Mouse (Mus musculus) thymus, postnatal 0 days (tissue): Measurements from ENCODE around the gene Tab1. TPM values are rescaled to one million over a fixed set of nuclear protein-coding genes. Genes with fewer than 3 reads are reported as not detected.
"Not testable (repeated sequence)": the region's sequence is repeated elsewhere in the genome, so short reads cannot be mapped to it uniquely, and the experiment has no call there.

Source experiments
- DNase-seq: peaks from one replicate; pipeline ENCODE4 v3.0.0-alpha.2; 2015; ENCODE audit warnings: low spot score
- polyA plus RNA-seq: library from polyadenylated mRNA; unstranded; fragments of >200 nt; fragmentation: Nextera tagmentation; extraction: Ambion mirVana; gene quantifications from 2 replicates; pipeline ENCODE4 v1.2.1, GENCODE M21; 2015

Gene Tab1
- polyA plus RNA-seq, 1 experiment from 2014 or later, result 38.2 TPM

DNA sequence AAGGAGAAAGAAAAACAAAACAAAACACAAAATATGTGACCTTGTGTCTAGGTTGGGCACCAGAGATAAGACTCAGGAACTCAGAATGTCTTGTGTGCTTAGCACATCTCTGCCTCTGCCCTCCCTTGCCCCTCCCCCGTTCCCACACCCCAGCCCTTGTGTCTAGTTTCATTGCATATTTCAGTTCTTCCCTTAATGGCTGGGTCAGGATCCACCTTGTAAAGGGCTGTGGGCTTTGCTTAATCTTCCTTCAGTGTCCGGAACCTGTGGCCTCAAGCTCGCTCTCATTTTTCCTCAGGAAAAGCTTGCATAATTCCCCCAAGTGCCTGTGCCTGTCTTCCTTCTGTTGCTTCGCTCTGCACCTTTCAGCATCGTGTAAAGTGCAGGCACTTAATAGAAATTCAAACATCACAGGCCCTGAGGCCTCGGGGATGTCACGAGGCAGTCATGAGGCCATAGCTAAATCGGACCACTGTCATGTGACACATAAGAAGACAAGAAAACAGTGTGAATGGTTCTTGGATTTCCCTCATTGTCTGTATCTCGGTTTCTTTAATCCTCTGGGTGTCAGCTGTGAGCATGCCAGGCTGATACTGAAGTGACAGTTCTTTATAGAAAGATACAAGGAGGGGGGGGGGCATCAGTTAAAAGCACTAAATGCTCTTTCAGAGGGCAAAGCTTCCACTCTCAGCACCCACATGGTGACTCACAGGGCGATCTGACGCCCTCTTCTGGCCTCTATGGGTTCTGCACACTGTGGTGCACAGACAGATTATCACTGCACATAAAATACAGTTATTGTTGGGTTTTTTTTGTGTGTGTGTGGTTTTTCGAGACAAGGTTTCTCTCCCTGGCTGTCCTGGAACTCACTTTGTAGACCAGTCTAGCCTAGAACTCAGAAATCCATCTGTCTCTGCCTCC lies 27.2 kb upstream of the Tab1 start:
- no peak for DNase-seq

- no peak for DNase-seq
Observed at GRCm38 (mm10) chr15:80107143-80107542, 25.8 kb upstream of the Tab1 start.

GRCm38 (mm10) chr15:80107575-80107974 lies 25.4 kb upstream of the Tab1 start:
- DNase-seq, result no peak

DNA sequence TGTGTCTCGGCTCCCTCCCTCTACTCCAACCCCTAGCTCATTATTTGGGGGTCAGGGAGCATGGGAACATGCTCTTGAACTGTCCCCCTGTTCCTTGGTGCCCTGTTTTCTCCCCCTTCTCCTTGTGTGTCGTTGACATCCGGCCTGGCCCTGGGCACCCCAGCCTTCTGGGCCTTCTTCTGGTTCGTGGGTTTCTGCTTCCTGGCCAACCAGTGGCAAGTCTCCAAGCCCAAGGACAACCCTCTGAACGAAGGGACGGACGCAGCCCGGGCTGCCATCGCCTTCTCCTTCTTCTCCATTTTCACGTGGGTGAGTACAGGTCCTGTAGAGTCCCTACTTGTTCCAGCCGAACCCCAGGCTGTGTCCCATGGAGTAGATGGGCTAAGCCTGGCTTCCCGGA lies 21.5 kb upstream of the Tab1 start:
- no peak for DNase-seq

DNA sequence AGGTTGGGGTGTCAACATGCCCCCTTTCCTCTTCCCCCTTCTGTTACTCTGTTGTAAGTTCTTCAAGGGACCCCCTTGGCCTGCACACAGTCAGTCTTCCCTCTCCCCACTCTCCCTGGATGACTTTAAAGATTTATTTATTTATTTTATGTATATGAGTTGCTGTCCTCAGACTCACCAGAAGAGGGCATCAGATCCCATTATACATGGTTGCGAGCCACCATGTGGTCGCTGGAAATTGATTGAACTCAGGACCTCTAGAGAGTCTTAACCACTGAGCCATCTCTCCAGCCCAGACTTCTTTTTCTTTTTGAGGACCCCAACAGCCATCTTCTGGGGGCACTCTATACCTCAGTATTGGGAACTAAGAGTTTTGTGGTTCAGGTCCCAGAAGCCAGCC lies 20.4 kb upstream of the Tab1 start:
- peak; percentile 36 for DNase-seq

DNA sequence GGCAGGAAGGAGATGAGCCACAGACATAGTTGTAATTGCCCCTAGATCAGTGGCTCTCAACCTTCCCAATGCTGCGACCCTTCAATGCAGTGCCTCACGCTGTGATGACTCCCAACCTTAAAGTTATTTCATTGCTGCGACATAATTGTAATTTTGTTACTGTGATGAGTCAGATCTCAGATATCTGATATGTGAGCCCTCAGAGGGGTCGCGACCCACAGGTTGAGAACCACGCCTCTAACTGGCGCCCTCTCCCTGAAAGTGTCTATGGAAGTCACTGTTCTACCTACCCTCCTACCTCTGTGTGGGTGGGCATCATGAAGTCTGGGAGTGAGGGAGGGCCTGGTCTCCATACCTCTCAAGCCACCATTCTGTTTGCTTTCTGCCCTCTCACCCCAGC lies 18.5 kb upstream of the Tab1 start:
- no peak for DNase-seq

DNA sequence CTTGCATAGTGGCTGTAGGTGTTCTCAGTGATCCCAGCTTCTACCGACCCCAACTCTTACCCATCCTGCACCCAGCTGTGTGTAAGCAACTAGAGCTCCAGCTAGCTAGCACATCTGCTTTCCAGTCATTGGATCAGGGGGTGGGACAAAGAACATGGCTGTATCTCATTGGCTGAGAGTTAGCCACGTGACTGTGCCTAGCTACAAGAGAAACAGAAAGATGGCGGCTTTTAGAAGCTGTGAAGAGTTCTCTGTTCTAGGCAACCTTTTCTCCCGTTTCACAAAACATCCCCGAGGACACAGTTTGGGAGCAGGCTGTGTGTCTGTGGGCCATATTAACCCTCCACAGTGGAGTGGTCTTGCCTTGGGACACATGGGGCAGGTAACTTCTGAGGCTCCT lies 17.7 kb upstream of the Tab1 start:
- no peak for DNase-seq

DNA sequence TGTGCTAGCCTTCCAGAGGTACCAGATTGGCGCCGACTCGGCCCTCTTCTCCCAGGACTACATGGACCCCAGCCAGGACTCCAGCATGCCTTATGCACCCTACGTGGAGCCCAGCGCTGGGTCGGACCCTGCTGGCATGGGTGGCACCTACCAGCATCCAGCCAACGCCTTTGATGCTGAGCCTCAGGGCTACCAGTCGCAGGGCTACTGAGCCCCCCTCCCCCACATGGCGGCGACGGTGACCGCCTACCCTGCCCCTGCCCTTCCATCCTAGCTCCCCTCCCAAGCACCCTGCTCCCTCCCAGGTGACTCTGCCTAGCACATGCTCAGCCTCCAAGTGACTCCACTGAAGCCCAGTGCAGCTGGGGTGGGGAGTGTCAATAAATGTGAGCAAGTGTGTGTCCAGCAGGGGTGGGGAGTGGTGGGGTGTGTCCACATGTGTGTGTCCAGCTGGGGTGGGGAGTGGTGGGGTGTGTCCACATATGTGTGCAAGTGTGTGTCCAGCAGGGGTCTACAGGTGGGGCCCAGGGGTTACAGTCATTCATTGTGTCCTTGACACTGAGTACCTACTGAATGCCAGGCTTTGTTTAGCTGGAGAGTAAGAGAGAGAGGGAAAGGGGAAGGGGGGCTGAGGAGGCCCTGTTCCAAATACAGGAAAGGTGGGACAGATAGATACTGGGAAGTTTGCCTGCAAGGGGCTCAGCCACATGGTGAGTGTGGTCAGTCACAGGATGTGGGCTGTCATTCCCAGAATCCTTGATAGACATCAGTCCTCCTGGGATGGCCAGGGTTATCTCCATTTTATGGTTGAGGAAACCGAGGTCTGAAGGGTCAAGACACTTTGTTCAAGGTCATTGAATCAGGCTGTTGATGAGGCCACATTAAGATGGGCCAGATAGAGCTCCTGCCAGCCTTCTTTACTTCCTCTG lies 16.8 kb upstream of the Tab1 start:
- DNase-seq, result no peak

DNA sequence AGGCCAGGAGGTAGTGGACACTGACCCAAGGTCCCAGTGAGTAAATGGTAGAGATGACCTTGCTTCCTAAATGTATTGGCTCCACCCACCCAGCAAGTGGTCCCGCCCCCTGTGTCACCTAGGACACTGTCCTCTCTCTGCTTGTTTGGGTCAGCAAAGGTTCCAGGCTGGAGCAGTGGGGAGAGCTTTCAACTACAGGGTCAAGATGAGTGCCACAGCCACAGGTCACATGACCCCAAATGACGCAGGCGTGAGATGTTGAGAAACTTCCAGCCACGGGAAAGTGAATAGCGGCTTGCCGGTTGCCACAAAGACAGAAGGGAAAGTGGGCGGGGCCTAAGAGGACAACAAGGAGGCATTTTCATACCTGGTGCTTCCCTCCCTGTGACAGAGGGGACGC lies 15.8 kb upstream of the Tab1 start:
- no peak for DNase-seq

DNA sequence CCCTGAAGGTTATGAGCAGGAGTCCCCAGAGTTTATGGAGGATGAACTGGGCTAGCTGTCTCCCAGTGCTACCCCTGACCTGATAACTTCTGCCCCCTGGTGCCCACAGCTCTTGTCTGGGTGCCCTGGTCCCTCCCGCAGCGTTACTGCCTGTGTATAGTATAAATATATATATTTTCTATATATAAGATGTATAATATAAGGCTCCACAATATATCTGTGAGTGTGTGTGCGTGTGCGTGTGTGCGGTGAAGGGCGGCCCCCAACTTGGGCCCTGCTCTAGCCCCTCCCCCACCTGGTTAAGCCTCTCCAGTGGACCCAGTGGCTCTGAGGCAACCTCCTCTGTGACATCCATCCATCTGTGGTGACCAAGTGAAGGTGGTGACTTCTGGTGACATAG lies 13.9 kb upstream of the Tab1 start:
- no peak for DNase-seq

GRCm38 (mm10) chr15:80121721-80122325 lies 11.1 kb upstream of the Tab1 start:
- DNase-seq, result no peak

DNA sequence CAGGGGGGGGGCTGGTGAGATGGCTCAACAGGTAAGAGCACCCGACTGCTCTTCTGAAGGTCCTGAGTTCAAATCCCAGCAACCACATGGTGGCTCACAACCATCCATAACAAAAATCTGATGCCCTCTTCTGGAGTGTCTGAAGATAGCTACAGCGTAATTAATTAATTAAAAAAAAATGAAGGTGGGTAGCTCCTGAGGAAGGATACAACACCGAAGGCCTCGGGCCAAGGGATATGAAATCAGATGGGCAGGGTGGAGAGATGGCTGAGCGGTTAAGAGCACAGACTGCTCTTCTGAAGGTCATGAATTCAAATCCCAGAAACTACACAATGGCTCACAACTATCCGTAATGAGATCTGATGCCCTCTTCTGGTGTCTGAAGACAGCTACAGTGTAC lies 10.5 kb upstream of the Tab1 start:
- not testable (repeated sequence) for DNase-seq

DNA sequence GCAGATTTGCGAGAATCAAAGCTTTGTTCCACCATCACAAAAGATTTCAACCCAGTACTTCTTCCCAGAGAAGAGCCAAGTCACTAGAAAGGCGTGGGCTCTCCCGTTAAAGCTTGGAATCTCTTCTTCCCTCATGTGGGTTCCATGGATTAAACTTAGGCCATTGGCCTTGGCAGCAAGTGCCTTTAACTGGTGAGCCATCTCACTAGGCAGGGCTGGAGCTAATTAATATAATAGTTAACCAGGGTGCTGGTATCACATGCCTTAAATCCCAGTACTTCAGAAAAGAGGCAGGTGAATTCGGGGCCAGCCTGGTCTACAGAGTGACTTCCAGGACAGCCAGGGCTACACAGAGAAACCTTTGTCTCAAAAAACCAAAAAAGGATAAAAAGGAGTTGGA lies 8.3 kb upstream of the Tab1 start:
- no peak for DNase-seq

DNA sequence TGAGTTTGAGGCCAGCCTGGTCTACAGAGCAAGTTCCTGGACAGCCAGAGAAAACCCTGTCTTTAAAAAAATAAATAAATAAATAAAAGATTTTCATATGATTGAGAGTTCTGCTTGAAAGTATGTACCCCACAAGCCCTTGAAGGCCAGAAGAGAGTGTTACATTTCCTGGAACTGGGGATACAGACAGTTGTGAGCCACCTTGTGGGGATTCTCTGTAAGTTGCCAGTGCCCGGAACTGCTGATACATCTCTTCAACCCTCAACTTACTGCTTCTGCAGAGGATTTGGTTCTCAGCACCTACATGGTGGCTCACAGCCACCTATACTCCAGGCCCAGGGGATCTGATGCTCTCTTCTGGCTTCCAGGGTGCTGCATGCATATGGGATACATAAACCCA lies 5.7 kb upstream of the Tab1 start:
- DNase-seq, result peak; percentile 56

DNA sequence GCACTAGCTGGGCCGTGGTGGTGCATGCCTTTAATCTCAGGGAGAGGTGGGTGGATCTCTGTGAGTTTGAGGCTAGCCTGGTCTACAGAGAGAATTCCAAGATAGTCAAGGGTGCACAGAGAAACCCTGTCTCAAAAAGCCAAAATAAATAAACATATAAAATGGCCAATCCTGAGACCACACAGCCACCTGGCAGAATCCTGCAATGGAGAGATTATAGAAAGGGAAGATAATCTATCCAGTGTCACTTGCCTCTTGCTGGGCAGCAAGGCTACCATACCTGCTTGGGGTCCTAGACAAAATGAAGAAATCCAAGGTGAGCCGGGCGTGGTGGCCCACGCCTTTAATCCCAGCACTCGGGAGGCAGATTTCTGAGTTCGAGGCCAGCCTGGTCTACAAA lies 2.9 kb upstream of the Tab1 start:
- no peak for DNase-seq

GRCm38 (mm10) chr15:80130689-80131088 lies 2.2 kb upstream of the Tab1 start:
- no peak for DNase-seq

GRCm38 (mm10) chr15:80131421-80131820 lies 1.5 kb upstream of the Tab1 start:
- DNase-seq, result no peak

DNA sequence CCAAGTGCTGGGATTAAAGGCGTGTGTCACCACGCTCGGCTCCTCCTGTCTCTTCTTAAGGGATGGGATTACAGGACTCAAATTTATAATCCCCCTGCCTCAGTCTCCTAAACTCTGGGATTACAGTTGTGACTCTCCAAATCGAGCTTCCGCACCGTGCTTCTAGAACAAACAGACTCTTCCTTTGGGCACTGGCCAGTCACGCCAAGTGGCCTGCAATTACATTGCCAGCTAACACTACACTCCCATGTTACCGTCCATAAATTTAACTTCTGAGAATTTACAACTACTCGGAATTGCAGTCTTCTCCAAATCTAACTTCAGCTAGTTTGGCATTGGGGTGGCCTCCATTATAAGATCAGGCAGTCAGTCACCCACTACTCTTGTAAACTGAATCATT lies 475 bp upstream of the Tab1 start:
- no peak for DNase-seq

GRCm38 (mm10) chr15:80133682-80134449 lies 939 bp downstream of the Tab1 start:
- DNase-seq, result no peak

GRCm38 (mm10) chr15:80134450-80134847 lies 1.5 kb downstream of the Tab1 start:
- DNase-seq, result no peak

DNA sequence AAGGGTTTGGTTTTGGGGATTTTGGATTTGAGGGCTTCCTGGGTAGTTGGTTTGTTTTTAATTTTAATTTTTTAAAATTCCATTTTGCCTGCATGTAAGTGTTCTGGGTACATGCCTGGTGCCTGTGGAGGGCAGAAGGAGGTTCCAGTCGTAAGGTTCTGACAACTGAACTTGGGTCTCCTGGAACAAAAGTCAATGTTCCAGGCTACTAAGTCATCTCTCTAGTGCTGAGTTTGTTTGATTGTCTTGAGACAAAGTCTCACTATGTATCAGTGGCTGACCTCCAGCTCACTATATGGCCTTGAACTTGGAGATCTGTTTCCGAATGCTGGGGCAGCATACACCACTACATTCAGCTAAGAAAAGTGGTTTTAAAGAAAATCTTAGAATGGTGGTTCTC lies 2.6 kb downstream of the Tab1 start:
- DNase-seq, result no peak
